Mouse (Mus musculus) c-Kit-positive CD71-positive TER-119-negative erythroid progenitor cells, embryonic 14.5 days (primary cell): Measurements from ENCODE around the gene Atp5b.
A peak's percentile ranks its signal among the peaks of the same experiment; 100 is the strongest.
"Not testable (repeated sequence)": the region's sequence is repeated elsewhere in the genome, so short reads cannot be mapped to it uniquely, and the experiment has no call there.

Experiments
- DNase-seq: peaks from one replicate; pipeline ENCODE4 v3.0.0-alpha.2; 2013; ENCODE audit warnings: low read depth

Atp5b gene

DNA sequence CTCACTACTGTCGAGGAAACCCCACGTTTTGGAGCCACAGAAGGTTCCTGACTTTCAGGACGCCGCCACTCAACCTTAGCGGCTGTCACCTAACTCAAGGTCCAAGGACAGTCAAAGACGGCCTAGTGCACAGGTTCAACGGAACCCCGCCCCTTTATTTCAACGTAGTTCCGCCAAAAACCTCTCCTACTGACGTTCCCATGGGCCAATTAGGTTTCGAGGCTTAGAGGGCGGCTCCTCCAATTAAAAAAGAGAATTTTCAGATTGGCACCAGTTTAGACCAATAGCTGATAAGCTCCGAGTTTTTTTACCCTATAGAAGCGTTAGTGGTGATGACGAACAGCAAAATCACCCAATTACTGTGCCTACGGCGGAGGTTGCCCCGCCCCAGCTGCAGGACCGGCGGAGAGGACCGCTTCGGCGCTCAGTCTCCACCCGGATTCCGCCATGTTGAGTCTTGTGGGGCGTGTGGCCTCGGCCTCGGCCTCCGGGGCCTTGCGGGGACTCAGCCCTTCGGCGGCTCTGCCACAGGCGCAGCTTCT lies at the start of gene Atp5b:
Gene Atp5b, plus strand, starts transcription at position 394 of the 542 bp plus-strand sequence.
- peak; percentile 100 for DNase-seq

DNA sequence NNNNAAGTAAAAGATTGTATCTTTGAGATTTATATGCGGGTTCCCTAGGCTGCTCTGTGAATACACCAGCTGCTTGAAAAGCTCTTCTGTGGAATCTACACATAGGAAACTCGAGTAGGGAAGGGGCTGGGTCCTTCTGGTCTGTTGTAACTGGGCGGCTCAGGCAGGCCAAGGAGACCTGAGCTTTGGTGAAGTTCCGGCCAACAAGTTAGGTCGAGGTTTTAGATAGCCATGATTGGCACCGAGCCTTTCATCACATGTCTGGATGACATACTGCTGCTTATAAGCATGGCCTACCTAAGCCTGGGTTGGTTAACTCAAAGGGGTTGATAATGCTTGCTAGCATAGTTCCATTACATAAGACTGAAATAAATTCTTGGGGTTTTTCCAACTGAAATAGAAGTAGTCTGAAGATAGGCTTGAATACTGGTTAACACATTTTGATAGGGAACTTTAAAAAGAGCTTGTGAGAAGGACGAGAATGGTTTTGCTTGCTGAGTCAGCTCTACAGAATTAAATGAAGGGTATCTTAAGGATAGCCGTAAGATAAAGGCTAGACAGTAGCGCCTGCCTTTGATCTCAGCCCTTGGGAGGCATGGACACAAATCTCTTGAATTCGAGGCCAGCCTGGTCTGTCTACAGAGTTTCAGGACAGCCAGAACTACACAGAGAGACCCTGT lies 46.2 kb upstream of the Atp5b start:
- DNase-seq, result no peak

DNA sequence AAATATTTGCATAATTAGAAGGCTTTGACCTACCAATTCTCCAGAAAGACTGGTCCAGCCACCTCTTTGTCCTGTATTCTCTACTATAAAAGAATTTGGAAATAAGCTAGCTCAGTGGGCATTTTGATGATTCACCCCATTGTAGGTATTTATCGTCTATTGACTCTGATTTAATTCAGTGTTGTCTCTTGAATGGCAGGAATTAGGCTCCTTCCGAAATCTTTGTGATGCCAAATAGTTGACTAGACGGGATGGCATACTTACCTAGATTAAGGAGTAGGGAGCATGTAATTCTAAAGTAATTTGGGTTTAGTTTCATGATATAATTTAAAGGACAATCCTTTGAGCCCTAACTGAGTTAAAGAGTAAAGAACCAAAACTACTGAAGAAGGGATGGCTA lies 45.2 kb upstream of the Atp5b start:
- DNase-seq, result no peak

DNA sequence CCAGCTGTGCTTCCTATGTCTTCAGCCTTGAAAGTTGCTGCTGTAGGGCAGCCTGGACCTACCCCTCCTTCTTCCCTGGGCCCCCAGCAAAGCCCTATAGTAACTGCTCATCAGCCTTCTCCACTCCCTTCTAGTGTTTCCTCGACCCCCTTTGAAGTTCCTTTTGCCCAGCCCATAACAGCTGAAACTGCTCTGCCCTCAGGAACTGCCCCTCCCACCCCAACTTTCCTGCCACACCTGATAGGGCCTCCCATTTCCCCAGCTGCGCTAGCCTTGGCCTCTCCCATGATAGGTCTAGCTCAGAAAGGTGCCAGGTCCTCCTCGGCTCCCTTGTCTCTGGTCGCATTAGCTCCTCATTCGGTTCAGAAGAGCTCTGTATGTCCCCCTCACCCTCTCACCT lies 43.9 kb upstream of the Atp5b start:
- DNase-seq, result no peak

DNA sequence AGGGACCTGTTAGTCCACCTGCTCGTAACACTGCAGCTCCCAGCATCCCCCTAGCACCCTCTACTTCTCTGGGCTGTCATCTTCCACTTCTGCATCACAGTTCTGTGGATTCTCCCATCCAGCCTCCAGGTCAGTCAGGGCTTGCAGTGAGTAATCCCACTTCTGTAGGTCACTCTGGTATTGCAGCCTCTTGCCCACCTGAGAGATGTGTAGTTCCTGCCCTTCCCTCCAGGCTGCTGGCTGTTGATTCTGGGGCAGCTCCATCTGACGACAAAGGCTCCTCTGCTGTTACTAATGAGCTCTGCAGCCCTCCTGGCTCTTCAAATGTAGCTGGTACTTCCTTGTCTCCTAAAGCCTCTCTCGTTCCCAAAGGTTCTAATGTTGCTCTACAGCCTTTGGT lies 43.2 kb upstream of the Atp5b start:
- no peak for DNase-seq

DNA sequence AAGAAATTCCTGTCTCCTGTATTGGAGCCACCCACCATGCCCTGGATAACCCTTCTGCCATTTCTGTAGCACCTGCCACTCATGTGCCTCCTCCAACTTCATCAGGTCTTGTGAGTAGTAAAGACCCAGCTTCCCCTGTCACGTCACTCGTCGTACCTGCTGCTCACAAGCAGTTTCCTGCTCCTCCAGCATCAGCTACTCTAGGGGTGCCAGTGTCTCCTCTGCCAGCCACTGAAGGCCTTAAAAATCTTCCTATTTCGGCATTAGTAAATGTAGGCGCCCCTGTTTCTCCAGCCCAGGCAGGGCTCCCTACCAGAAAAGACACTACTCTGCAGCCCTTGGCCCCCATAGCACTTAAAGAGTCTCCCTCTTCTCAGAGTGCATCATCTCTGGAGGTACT lies 42.8 kb upstream of the Atp5b start:
- DNase-seq, result no peak

DNA sequence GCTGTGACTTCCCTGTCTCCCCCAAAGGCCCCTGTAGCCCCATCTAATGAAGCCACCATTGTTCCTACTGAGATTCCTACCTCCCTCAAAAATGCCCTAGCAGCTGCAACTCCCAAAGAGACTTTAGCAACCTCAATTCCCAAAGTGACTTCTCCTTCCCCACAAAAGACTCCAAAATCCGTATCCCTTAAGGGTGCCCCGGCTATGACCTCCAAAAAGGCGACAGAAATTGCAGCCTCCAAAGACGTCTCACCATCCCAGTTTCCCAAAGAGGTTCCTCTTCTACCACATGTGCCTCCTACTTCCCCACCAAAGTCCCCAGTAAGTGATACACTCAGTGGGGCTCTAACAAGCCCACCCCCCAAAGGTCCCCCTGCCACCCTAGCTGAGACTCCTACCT lies 41.4 kb upstream of the Atp5b start:
- no peak for DNase-seq

DNA sequence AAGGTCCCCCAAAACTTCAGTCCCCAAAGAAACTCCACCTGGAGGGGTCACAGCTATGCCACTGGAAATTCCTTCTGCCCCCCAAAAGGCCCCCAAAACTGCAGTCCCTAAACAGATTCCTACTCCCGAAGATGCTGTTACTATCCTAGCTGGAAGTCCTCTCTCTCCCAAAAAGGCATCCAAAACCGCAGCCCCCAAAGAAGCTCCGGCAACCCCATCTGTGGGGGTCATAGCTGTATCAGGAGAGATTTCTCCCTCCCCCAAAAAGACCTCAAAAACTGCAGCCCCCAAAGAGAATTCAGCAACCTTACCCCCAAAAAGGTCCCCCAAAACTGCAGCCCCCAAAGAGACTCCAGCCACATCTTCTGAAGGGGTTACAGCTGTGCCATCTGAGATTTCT lies 40.6 kb upstream of the Atp5b start:
- no peak for DNase-seq

DNA sequence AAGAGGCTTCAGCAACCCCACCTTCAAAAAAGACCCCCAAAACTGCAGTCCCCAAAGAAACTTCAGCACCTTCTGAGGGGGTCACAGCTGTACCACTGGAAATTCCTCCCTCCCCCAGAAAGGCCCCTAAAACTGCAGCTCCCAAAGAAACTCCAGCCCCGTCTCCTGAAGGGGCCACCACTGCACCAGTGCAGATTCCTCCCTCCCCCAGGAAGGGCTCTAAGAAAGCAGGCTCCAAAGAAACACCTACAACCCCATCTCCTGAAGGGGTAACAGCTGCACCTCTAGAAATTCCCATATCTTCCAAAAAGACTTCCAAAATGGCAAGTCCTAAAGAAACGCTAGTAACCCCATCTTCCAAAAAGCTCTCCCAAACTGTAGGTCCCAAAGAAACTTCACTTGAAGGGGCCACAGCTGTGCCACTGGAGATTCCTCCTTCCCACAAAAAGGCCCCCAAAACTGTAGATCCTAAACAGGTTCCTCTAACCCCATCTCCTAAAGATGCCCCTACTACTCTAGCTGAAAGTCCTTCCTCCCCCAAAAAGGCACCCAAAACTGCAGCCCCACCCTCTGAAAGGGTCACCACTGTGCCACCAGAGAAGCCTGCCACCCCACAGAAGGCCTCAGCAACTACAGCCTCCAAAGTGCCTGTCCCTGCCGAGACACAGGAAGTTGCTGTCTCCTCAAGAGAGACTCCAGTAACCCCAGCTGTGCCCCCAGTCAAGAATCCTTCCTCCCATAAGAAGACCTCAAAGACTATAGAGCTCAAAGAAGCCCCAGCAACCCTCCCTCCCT lies 39.8 kb upstream of the Atp5b start:
- DNase-seq, result no peak

DNA sequence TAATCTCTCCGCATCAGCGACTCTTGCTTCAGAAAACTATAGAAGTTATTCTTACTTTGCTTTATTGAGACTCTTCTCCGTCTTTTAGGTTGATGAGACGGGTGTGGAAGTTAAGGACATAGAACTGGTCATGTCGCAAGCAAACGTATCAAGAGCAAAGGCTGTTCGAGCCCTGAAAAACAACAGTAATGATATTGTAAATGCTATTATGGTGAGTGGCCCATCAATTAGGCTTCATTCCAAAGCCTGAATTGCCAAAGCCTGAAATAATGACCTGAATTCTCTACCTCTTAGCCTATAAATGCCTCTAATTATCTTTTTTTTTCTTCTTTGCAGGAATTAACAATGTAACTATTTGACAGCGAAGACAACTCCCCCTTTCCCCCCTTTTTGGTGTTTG lies 34.9 kb upstream of the Atp5b start:
- no peak for DNase-seq

DNA sequence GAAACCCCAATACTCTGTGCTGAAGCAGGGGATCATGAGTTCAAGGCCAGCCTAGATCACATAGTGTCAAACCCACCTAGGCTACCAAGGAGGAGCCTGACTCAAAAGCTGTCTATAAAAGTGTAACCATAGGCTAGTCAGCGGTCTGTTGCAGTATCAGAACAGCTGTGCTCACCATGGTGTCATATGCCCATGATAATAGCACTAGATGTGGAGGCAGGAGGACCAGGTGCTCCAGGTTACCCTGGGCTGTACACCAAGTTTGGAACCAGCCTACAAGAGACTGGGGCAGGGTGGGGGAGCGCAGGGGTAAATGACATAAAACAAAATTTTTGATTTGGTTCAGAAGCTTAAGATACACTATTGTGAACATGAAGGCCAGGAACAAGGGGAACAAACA lies 33.3 kb upstream of the Atp5b start:
- DNase-seq, result no peak

DNA sequence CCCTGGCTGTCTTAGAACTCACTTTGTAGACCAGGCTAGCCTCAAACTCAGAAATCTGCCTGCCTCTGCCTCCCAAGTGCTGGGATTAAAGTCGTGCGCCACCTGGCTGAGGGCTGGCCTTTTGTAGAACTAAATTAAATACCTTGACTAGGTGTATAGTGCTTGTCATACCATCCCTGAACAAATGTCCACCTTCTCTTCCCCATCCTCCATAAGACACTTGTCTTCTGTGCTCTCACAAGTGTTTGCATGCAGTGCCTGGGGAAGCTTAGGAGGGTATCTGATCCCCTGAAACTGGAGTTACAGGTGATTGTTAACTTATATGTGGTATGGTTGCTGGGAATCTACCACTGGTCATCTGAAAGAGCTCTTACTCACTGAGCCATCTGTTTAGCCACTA lies 32.7 kb upstream of the Atp5b start:
- DNase-seq, result no peak

DNA sequence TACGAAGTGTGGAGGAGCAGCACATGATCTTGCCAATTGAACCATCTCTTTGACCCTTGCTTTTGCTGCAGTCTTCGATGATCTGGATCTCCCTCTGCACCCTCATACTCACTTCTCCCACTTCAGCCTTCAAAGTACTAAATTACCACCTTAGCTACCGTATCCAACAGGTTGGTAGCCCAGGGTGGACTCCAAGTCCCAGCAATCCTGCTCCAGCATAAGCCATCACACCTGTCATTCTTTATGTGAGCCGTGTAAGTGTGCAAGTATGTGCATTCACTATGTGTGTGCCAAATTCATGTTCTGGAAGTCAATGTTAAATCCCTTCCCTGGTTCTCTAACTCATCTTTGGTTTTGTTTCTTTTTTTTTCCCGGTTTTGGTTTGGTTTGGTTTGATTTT lies 31.5 kb upstream of the Atp5b start:
- no peak for DNase-seq

DNA sequence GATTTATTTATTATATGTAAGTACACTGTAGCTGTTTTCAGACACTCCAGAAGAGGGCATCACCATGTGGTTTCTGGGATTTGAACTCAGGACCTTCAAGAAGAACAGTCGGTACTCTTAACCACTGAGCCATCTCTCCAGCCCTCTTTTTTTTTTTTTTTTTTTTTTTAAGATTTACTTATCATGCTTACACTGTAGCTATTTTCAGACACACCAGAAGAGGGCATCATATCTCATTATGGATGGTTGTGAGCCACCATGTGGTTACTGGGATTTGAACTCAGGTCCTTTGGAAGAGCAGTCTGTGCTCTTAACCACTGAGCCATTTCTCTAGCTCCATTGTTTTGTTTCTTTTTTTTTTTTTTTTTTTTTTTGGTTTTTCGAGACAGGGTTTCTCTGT lies 30.9 kb upstream of the Atp5b start:
- not testable (repeated sequence) for DNase-seq

DNA sequence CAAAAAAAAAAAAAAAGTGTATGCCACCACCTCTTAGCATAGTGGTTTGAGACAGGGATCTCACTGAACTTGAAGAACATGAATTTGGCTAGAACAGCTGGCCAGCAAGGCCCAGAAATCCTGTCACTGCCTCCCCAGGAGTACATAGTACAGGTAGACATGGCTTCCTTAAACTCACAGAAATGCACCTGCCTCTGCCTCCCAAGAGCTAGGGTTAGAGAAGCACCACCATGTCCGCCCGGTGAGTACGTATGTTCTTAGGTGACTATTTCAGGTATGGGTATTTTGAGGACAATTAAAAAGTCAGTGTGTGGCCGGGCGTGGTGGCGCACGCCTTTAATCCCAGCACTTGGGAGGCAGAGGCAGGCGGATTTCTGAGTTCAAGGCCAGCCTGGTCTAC lies 30.1 kb upstream of the Atp5b start:
- no peak for DNase-seq

DNA sequence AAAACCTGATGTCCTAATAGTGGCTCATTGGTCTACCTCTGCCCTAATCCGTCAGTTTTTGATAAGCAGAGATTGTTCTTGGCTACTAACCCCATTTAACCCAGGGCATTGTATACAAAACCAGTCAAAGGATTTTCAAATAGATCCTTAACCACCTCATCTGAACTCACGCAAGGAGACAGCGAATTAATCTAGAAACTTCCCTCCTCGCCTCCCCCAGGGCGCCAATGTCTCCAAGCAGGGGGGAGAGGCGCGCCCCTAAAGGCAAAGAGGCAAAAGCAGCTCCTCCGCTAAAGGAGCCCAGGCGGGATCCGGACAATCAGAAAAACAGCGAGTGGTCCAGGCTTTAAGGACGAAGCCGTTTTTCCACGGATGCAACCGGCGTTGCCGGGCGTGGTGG lies 24.9 kb upstream of the Atp5b start:
- no peak for DNase-seq

DNA sequence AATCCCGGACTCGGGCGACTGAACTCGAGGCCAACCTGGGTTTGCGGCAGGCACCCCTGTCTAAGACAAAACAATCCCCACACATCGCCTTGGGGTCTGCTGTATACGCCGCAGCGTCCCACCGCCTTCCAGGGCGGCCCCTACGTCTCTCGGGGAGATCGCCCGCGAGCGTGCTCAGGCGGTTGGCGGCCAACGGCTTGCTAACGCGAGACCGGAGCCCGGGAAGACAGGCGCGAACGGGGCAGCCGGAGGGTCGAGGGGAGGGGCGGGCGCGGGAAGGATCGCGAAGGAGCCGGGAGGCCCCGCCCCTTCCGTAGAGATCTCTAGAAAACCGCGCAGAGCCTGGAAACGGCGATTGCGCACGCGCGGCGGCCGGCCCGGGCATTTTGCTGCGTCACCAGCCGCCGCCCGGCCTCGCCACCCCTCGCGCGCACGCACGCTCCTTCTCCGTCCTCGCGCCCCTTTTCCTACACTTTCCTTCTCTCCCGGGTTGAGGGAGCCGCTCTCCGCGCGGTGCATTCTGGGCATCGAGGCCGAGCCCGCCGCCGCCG lies 24.4 kb upstream of the Atp5b start, which contains the start of gene Ptges3:
Gene Ptges3, plus strand, starts transcription at position 354 of the 551 bp plus-strand sequence.
- DNase-seq, result peak; percentile 87

DNA sequence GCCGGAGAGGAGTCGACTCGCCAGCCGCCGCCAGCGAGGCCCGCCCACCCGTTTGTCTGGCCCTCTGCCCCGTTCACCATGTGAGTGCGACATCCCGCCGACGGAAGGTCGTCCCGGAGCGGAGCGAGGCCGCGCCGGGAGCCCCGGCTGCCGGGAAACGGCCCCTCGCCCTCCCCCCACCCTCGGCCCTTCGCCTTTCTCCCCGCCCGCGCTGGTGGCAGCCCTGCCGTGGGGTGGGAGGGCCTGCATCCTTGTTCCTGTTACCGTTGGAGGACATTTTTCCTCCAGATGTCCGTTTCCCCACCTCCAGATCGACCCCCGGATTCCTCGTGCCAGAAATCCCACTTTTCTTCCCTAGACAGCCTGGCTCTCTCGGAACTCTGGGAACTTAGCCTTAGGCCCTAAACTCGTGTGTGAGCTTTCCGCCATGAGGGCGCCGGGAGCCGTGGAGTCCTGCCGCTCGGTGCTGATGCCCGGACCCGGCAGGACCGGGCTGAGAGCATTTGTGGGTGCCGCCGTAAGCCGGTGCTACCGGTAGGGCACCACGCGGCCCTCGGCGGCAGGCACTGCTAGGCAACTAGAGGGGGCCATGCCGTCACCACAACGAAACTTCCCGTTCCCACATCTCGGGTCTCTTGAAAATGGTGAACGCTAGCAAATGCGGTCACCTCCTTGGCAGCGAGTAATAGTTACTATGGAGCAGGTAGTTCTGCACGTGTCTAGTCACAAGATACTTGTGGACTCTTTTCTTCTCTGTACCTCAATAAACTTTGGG lies 23.7 kb upstream of the Atp5b start:
- peak; percentile 44 for DNase-seq

DNA sequence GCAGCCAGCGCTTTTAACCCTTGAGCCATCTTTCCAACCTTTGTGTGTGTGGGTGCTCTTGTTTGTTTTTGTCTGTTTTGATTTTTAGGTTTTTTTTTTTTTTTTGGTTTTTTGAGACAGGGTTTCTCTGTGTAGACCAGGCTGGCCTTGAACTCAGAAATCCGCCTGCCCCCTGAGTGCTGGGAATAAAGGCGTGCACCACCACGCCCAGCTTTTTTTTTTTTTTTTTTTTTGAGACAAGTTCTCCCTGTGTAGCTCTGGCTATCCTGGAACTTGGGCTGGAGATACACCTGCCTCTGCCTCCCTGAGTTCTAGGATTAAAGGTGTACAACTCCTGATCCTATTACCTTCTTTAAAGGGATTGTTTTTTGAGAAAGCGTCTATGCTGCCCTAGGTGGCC lies 22.0 kb upstream of the Atp5b start:
- no peak for DNase-seq

DNA sequence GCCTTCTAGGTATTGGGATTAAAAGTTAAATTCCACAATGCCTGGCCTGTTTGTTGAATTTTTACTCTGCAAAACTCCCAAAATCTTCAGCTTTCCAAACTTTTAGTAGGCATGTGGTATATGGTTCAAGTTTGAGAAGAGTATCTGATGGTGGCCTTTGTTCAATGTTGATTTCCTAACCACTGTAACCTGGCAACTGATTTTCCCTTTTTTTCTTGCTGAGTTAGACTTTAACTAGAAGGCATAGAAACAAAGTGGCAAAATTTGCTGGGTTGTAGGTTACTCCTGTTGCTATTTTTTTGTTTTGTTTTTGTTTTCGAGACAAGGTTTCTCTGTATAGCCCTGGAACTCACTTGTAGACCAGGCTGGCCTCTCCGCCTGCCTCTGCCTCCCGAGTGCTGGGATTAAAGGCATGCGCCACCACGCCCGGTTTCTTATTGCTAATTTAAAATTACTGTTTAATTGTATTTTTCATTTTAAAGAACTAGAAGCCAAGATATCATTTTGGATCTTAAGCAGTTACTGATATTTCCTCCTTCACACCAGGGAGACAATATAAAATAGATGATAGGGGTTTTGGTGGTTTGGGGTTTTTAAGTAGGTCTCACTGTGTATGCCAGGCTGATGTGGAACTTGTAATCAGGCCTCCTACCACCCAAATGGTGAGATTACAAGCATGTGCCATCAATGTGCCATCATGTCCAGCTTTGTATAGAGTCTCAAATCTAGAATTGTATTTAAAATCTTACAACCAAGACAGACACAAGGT lies 20.7 kb upstream of the Atp5b start:
- DNase-seq, result no peak

DNA sequence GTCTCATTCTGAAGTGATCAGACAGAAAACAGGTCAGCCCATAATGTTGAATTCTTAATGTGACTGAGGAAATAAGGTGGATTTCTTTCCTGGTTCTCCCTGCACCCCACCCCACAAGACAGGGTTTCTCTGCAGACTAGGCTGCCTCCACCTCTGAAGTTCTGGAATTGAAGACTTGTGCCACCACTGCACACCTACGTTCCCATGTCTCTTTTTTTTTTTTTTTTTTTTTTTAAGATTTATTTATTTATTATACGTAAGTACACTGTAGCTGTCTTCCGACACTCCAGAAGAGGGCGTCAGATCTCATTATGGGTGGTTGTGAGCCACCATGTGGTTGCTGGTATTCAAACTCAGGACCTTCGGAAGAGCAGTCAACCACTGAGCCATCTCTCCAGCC lies 17.0 kb upstream of the Atp5b start:
- no peak for DNase-seq

DNA sequence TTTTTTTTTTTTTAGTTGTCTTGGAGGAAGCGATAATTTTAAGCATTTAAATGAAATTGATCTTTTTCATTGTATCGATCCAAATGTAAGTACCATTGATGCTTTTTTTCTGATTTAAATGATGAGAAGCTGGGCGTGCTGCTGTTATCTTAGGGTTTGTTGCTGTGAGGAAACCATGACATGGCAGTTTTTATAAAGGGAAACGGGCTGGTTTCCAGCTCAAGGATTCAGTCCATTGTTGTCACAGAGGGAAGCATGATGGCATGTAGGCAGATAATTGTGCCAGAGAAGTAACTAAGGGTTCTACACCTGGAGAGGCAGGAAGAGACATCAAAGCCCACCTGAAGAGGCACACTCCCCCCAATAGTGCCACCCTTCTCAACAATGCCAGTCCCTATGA lies 13.9 kb upstream of the Atp5b start:
- no peak for DNase-seq
